Mouse (Mus musculus) stomach, embryonic 15.5 days (tissue): ENCODE results near the gene Alk. TPM values are rescaled to one million over a fixed set of nuclear protein-coding genes. Genes with fewer than 3 reads are reported as not detected.
"Not testable (repeated sequence)": the region's sequence is repeated elsewhere in the genome, so short reads cannot be mapped to it uniquely, and the experiment has no call there.

ENCODE experiments used
- ATAC-seq: fragments of 200-750 bp; cut with Nextera tagmentation; 2 replicates; pipeline ENCODE4 v1.8.0; 2017; ENCODE audit warnings: low read depth, moderate number of reproducible peaks, moderate TSS enrichment; ENCODE audit not compliant: insufficient read depth, low FRiP score
- H3K27ac ChIP-seq: fragments of 300-500 bp; sonication (generic); 2 replicates; pipeline ENCODE4 v1.5.1; 2015; ENCODE audit warnings: mild to moderate bottlenecking, inconsistent platforms
- H3K27me3 ChIP-seq: fragments of 300-500 bp; sonication (generic); replicated peaks from 2 replicates; pipeline ENCODE4 v1.6.1; 2015; ENCODE audit warnings: inconsistent platforms
- H3K36me3 ChIP-seq: fragments of 300-500 bp; sonication (generic); 2 replicates; pipeline ENCODE4 v1.6.1; 2015; ENCODE audit warnings: inconsistent platforms
- H3K4me1 ChIP-seq: fragments of 300-500 bp; sonication (generic); 2 replicates; pipeline ENCODE4 v1.6.1; 2015; ENCODE audit warnings: inconsistent platforms
- H3K4me2 ChIP-seq: fragments of 300-500 bp; sonication (generic); 2 replicates; pipeline ENCODE4 v1.6.1; 2015; ENCODE audit warnings: mild to moderate bottlenecking, inconsistent platforms
- H3K4me3 ChIP-seq: fragments of 300-500 bp; sonication (generic); replicated peaks from 2 replicates; pipeline ENCODE4 v1.5.1; 2015; ENCODE audit warnings: inconsistent platforms
- H3K9ac ChIP-seq: fragments of 300-500 bp; sonication (generic); 2 replicates; pipeline ENCODE4 v1.6.1; 2015; ENCODE audit warnings: inconsistent platforms
- H3K9me3 ChIP-seq: fragments of 300-500 bp; sonication (generic); 2 replicates; pipeline ENCODE4 v1.6.1; 2016; ENCODE audit warnings: inconsistent platforms
- WGBS: fragments of 180-500 bp; shearing (Covaris S2); methylation state at CpG from one replicate; pipeline ENCODE4 v1.1.7; 2015; 5-methylcytosine and 5-hydroxymethylcytosine counted together
- polyA plus RNA-seq: library from polyadenylated mRNA; unstranded; fragments of >200 nt; fragmentation: Nextera tagmentation; extraction: Ambion mirVana; gene quantifications from 2 replicates; pipeline ENCODE4 v1.2.1, GENCODE M21; 2015

Gene Alk
- polyA plus RNA-seq, 1 experiment from 2014 or later: 1.7 TPM

- no peak overlapping the region for H3K9ac ChIP-seq
- no peak overlapping the region for H3K4me2 ChIP-seq
- 87% methylated on average over 3 of the region's 3 CpGs for WGBS
- ATAC-seq: no peak
- no peak overlapping the region for H3K27ac ChIP-seq
- no peaks in the 10 kb centered on the region for H3K4me1 ChIP-seq
- H3K9me3 ChIP-seq: no peaks in the 10 kb centered on the region
- H3K36me3 ChIP-seq: no peaks in the 10 kb centered on the region
- H3K4me3 ChIP-seq: no peak overlapping the region
- H3K27me3 ChIP-seq: no peaks in the 10 kb centered on the region
Measured at GRCm38 (mm10) chr17:72524839-72525238, 79.6 kb downstream of the Alk start.

GRCm38 (mm10) chr17:72523006-72523405 is 81.4 kb downstream of the Alk start:
- no peak for ATAC-seq
- H3K9ac ChIP-seq: no peak overlapping the region
- no peaks in the 10 kb centered on the region for H3K4me1 ChIP-seq
- no peak overlapping the region for H3K4me3 ChIP-seq
- no peaks in the 10 kb centered on the region for H3K9me3 ChIP-seq
- H3K4me2 ChIP-seq: no peak overlapping the region
- no peaks in the 10 kb centered on the region for H3K36me3 ChIP-seq
- H3K27ac ChIP-seq: no peak overlapping the region
- H3K27me3 ChIP-seq: no peaks in the 10 kb centered on the region
- WGBS: 54% methylated on average over 7 of the region's 7 CpGs

- Histone ChIP-seq H3K36me3 (no peaks in the 10 kb centered on the region), H3K4me1 (no peaks in the 10 kb centered on the region), H3K4me3 (no peak overlapping the region), H3K27ac (no peak overlapping the region), H3K9me3 (no peaks in the 10 kb centered on the region), H3K27me3 (no peaks in the 10 kb centered on the region), H3K4me2 (no peak overlapping the region), H3K9ac (no peak overlapping the region)
- WGBS: 13% methylated on average over 4 of the region's 4 CpGs
- no peak for ATAC-seq
Measured at GRCm38 (mm10) chr17:72522381-72522780, 82.0 kb downstream of the Alk start.

GRCm38 (mm10) chr17:72521353-72521752 is 83.1 kb downstream of the Alk start:
- no peaks in the 10 kb centered on the region for H3K4me1 ChIP-seq
- no peak overlapping the region for H3K4me3 ChIP-seq
- H3K27me3 ChIP-seq: no peaks in the 10 kb centered on the region
- no peak for ATAC-seq
- H3K36me3 ChIP-seq: no peaks in the 10 kb centered on the region
- WGBS: 88% methylated on average over 5 of the region's 5 CpGs
- no peaks in the 10 kb centered on the region for H3K9me3 ChIP-seq
- H3K4me2 ChIP-seq: no peak overlapping the region
- no peak overlapping the region for H3K27ac ChIP-seq
- H3K9ac ChIP-seq: no peak overlapping the region

GRCm38 (mm10) chr17:72510746-72511145 is 93.7 kb downstream of the Alk start:
- Histone ChIP-seq H3K4me1 (no peaks in the 10 kb centered on the region), H3K4me3 (no peak overlapping the region), H3K27ac (no peak overlapping the region), H3K36me3 (no peaks in the 10 kb centered on the region), H3K9me3 (no peaks in the 10 kb centered on the region), H3K9ac (no peak overlapping the region), H3K4me2 (no peak overlapping the region), H3K27me3 (no peaks in the 10 kb centered on the region)
- ATAC-seq: no peak
- 71% methylated on average over 6 of the region's 6 CpGs for WGBS

GRCm38 (mm10) chr17:72508678-72509394 is 95.6 kb downstream of the Alk start:
- WGBS: 55% methylated on average over 7 of the region's 7 CpGs
- ATAC-seq: no peak
- Histone ChIP-seq H3K36me3 (no peaks in the 10 kb centered on the region), H3K9me3 (no peaks in the 10 kb centered on the region), H3K27me3 (no peaks in the 10 kb centered on the region), H3K27ac (peak overlapping the region; percentile 54; the same call in 1 of the 2 replicates), H3K9ac (no peak overlapping the region), H3K4me1 (no peaks in the 10 kb centered on the region), H3K4me2 (no peak overlapping the region), H3K4me3 (no peak overlapping the region)

- Histone ChIP-seq H3K4me2 (no peak overlapping the region), H3K4me1 (no peaks in the 10 kb centered on the region), H3K27ac (no peak overlapping the region), H3K36me3 (no peaks in the 10 kb centered on the region), H3K9me3 (no peaks in the 10 kb centered on the region), H3K27me3 (no peaks in the 10 kb centered on the region), H3K4me3 (no peak overlapping the region), H3K9ac (no peak overlapping the region)
- ATAC-seq: no peak
- 67% methylated on average over 7 of the region's 7 CpGs for WGBS
Measured at GRCm38 (mm10) chr17:72505213-72505612, 99.2 kb downstream of the Alk start.

GRCm38 (mm10) chr17:72504581-72504980 is 99.8 kb downstream of the Alk start:
- no peak overlapping the region for H3K27ac ChIP-seq
- 86% methylated on average over 6 of the region's 6 CpGs for WGBS
- no peaks in the 10 kb centered on the region for H3K27me3 ChIP-seq

GRCm38 (mm10) chr17:72495395-72495794 is 109.0 kb downstream of the Alk start:
- Histone ChIP-seq H3K9me3 (no peaks in the 10 kb centered on the region), H3K36me3 (no peaks in the 10 kb centered on the region), H3K27me3 (no peaks in the 10 kb centered on the region), H3K4me3 (no peak overlapping the region), H3K27ac (no peak overlapping the region), H3K4me1 (no peaks in the 10 kb centered on the region), H3K4me2 (no peak overlapping the region), H3K9ac (no peak overlapping the region)
- WGBS: 78% methylated on average over 5 of the region's 5 CpGs
- no peak for ATAC-seq

More at GRCm38 (mm10) chr17:72504581-72504980, 99.8 kb downstream of the Alk start:
- H3K36me3 ChIP-seq: no peaks in the 10 kb centered on the region
- H3K4me3 ChIP-seq: no peak overlapping the region
- no peak overlapping the region for H3K9ac ChIP-seq
- no peaks in the 10 kb centered on the region for H3K9me3 ChIP-seq
- no peaks in the 10 kb centered on the region for H3K4me1 ChIP-seq
- no peak for ATAC-seq
- no peak overlapping the region for H3K4me2 ChIP-seq

GRCm38 (mm10) chr17:72485623-72486022 is 118.8 kb downstream of the Alk start:
- Histone ChIP-seq H3K4me2 (no peak overlapping the region), H3K9me3 (no peaks in the 10 kb centered on the region), H3K4me1 (no peaks in the 10 kb centered on the region), H3K27ac (no peak overlapping the region), H3K4me3 (no peak overlapping the region), H3K27me3 (no peaks in the 10 kb centered on the region), H3K9ac (no peak overlapping the region), H3K36me3 (no peaks in the 10 kb centered on the region)
- no peak for ATAC-seq
- WGBS: 83% methylated on average over 4 of the region's 4 CpGs

- not testable (repeated sequence) for H3K36me3 ChIP-seq, H3K4me3 ChIP-seq, H3K4me2 ChIP-seq, H3K4me1 ChIP-seq, H3K27me3 ChIP-seq, H3K27ac ChIP-seq, H3K9ac ChIP-seq, H3K9me3 ChIP-seq, ATAC-seq
- 93% methylated on average over 7 of the region's 7 CpGs for WGBS
Measured at GRCm38 (mm10) chr17:72479260-72479659, 125.2 kb downstream of the Alk start.

- no peaks in the 10 kb centered on the region for H3K4me1 ChIP-seq
- no peak overlapping the region for H3K27ac ChIP-seq
- no peak overlapping the region for H3K9ac ChIP-seq
- H3K36me3 ChIP-seq: no peaks in the 10 kb centered on the region
- ATAC-seq: no peak
- WGBS: 58% methylated on average over 5 of the region's 5 CpGs
- no peak overlapping the region for H3K4me2 ChIP-seq
- H3K9me3 ChIP-seq: no peaks in the 10 kb centered on the region
- no peaks in the 10 kb centered on the region for H3K27me3 ChIP-seq
- no peak overlapping the region for H3K4me3 ChIP-seq
Measured at GRCm38 (mm10) chr17:72477889-72478405, 126.5 kb downstream of the Alk start.
